Mouse (Mus musculus): ENCODE results near the gene Lgr4. TPM values are rescaled to one million over a fixed set of nuclear protein-coding genes. Genes with fewer than 3 reads are reported as not detected.

Lgr4 gene
- total RNA-seq, 2 experiments from 2014 or later: 21.0 TPM

- DNase-seq: no peak
Measured at GRCm38 (mm10) chr2:109979209-109979608, 61.8 kb downstream of the Lgr4 start.

GRCm38 (mm10) chr2:109983435-109983834 lies 66.0 kb downstream of the Lgr4 start:
- no peak for DNase-seq

GRCm38 (mm10) chr2:109984930-109985329 lies 67.5 kb downstream of the Lgr4 start:
- DNase-seq: no peak

GRCm38 (mm10) chr2:109985560-109985959 lies 68.1 kb downstream of the Lgr4 start:
- DNase-seq: no peak

- DNase-seq: no peak
Measured at GRCm38 (mm10) chr2:109986036-109986785, 68.8 kb downstream of the Lgr4 start.

- DNase-seq: no peak
Measured at GRCm38 (mm10) chr2:109987946-109988345, 70.5 kb downstream of the Lgr4 start.

- no peak for DNase-seq
Measured at GRCm38 (mm10) chr2:109989196-109989595, 71.7 kb downstream of the Lgr4 start.

GRCm38 (mm10) chr2:109989679-109990473 lies 72.4 kb downstream of the Lgr4 start:
- no peak for DNase-seq

GRCm38 (mm10) chr2:109991754-109992153 lies 74.3 kb downstream of the Lgr4 start:
- no peak for DNase-seq

GRCm38 (mm10) chr2:109992448-109993073 lies 75.1 kb downstream of the Lgr4 start:
- DNase-seq: no peak

- no peak for DNase-seq
Measured at GRCm38 (mm10) chr2:109993404-109993803, 76.0 kb downstream of the Lgr4 start.

- no peak for DNase-seq
Measured at GRCm38 (mm10) chr2:109995061-109995460, 77.6 kb downstream of the Lgr4 start.

GRCm38 (mm10) chr2:109996411-109996810 lies 79.0 kb downstream of the Lgr4 start:
- peak; percentile 15 for DNase-seq

GRCm38 (mm10) chr2:110004668-110005067 lies 87.2 kb downstream of the Lgr4 start:
- no peak for DNase-seq

- no peak for DNase-seq
Measured at GRCm38 (mm10) chr2:110005164-110005563, 87.7 kb downstream of the Lgr4 start.

GRCm38 (mm10) chr2:110005596-110006239 lies 88.3 kb downstream of the Lgr4 start:
- no peak for DNase-seq

GRCm38 (mm10) chr2:110007423-110008267 lies 90.2 kb downstream of the Lgr4 start:
- no peak for DNase-seq

- no peak for DNase-seq
Measured at GRCm38 (mm10) chr2:110009449-110009848, 92.0 kb downstream of the Lgr4 start.

- no peak for DNase-seq
Measured at GRCm38 (mm10) chr2:110012184-110012725, 94.8 kb downstream of the Lgr4 start.

GRCm38 (mm10) chr2:110017087-110017486 lies 99.6 kb downstream of the Lgr4 start:
- no peak for DNase-seq
